Comparison of ENCODE assay signal across 8 mouse cellular contexts in genomic region chr4:49844828-49845611, GRCm38 (mm10). TPM values are rescaled to one million over a fixed set of nuclear protein-coding genes. Genes with fewer than 3 reads are reported as not detected.
DNase-seq lines count a peak whose midpoint lies in the region; ATAC-seq and TF ChIP-seq lines count a peak whose summit lies in the region.

No protein-coding gene starts in this region.

- H3K4me1 ChIP-seq in kidney, embryonic 16.5 days (ENCODE audit: insufficient read depth, low read length): peaks cover 12% of the 10 kb centered on the region; the same call in 1 of the 2 replicates
- peaks cover 14% of the 10 kb centered on the region for H3K4me1 ChIP-seq in heart, embryonic 15.5 days (replicated peaks)
- H3K4me1 ChIP-seq in neural tube, embryonic 11.5 days (ENCODE audit: control insufficient read depth, insufficient read depth, low read length): 0 out of 2 replicates have a peak, but pooled peaks cover 2% of the 10 kb centered on the region

- 1% methylated on average over 58 of the region's 63 CpGs for WGBS in kidney, embryonic 16.5 days
- under 1% methylated on average over 63 of the region's 63 CpGs for WGBS in heart, embryonic 15.5 days
- WGBS in neural tube, embryonic 11.5 days: under 1% methylated on average over 63 of the region's 63 CpGs

- peak overlapping the region; percentile 57 for H3K4me3 ChIP-seq in kidney, embryonic 16.5 days (ENCODE audit: low read length)
- peak overlapping the region; percentile 59 for H3K4me3 ChIP-seq in heart, embryonic 15.5 days
- H3K4me3 ChIP-seq in left cerebral cortex, adult 2 months: peak overlapping the region; percentile 60
- peak overlapping the region; percentile 55 for H3K4me3 ChIP-seq in neural tube, embryonic 11.5 days (ENCODE audit: low read depth, low read length)

- no peak overlapping the region for H3K27ac ChIP-seq in kidney, embryonic 16.5 days (ENCODE audit: low read length)
- no peak overlapping the region for H3K27ac ChIP-seq in heart, embryonic 15.5 days
- H3K27ac ChIP-seq in left cerebral cortex, adult 2 months: peak overlapping the region; percentile 74
- no peak overlapping the region for H3K27ac ChIP-seq in neural tube, embryonic 11.5 days (ENCODE audit: low read depth, low read length)

- TF ChIP-seq CTCF in left cerebral cortex, adult 2 months (IDR thresholded peaks at IDR 0.05): no peak; the same call in 1 of the 2 replicates

- H3K27me3 ChIP-seq in kidney, embryonic 16.5 days (ENCODE audit: insufficient read depth, low read length): peaks cover 35% of the 10 kb centered on the region
- H3K27me3 ChIP-seq in heart, embryonic 15.5 days: peaks cover 41% of the 10 kb centered on the region
- H3K27me3 ChIP-seq in neural tube, embryonic 11.5 days (ENCODE audit: control insufficient read depth, insufficient read depth, low read length): peaks cover 31% of the 10 kb centered on the region

- peak overlapping the region; percentile 50; the same call in 1 of the 2 replicates for H3K9ac ChIP-seq in kidney, embryonic 16.5 days (replicated peaks; ENCODE audit: low read length)
- 0 out of 2 replicates have a peak overlapping the region, but pooled peaks have one; percentile 31 for H3K9ac ChIP-seq in heart, embryonic 15.5 days
- peak overlapping the region; percentile 54 for H3K9ac ChIP-seq in neural tube, embryonic 11.5 days (ENCODE audit: low read length)

- H3K9me3 ChIP-seq in kidney, embryonic 16.5 days (ENCODE audit: low read length): no peaks in the 10 kb centered on the region
- H3K9me3 ChIP-seq in heart, embryonic 15.5 days (replicated peaks): no peaks in the 10 kb centered on the region
- H3K9me3 ChIP-seq in neural tube, embryonic 11.5 days (ENCODE audit: control insufficient read depth, low read length): no peaks in the 10 kb centered on the region

- DNase-seq in kidney, adult 18-20 months: no peak
- DNase-seq in embryo, embryonic 10.5 days (ENCODE audit: low spot score): peak; percentile 33
- peak in 1 of 2 experiments; percentile 39 for DNase-seq in left cerebral cortex, adult 2 months (ENCODE audit: extremely low spot score in 1 of 2, low spot score in 2 of 2)
- DNase-seq in neural tube, embryonic 11.5 days (ENCODE audit: low spot score): peak; percentile 48
- DNase-seq in adrenal gland, postnatal 36 days: no peak

- no peaks in the 10 kb centered on the region for H3K36me3 ChIP-seq in kidney, embryonic 16.5 days (ENCODE audit: insufficient read depth, low read length)
- no peaks in the 10 kb centered on the region for H3K36me3 ChIP-seq in heart, embryonic 15.5 days
- no peaks in the 10 kb centered on the region for H3K36me3 ChIP-seq in neural tube, embryonic 11.5 days (ENCODE audit: control insufficient read depth, insufficient read depth, low read length)

- peak; percentile 67 for ATAC-seq in kidney, embryonic 16.5 days (ENCODE audit: low FRiP score, low TSS enrichment)
- ATAC-seq in heart, embryonic 15.5 days (replicated peaks; ENCODE audit: insufficient number of reproducible peaks, insufficient read depth, low FRiP score, low read depth): 0 out of 2 replicates have a peak, but pooled peaks have one; percentile 9
- ATAC-seq in neural tube, embryonic 11.5 days (ENCODE audit: insufficient read depth, low FRiP score, low TSS enrichment): peak; percentile 54
- no peak for ATAC-seq in activated CD4-positive, CD25-positive, alpha-beta regulatory T cell, adult 4 months

- H3K4me2 ChIP-seq in kidney, embryonic 16.5 days (replicated peaks; ENCODE audit: low read depth, low read length): peak overlapping the region; percentile 93
- peak overlapping the region; percentile 89 for H3K4me2 ChIP-seq in heart, embryonic 15.5 days
- peak overlapping the region; percentile 96 for H3K4me2 ChIP-seq in neural tube, embryonic 11.5 days (ENCODE audit: low read depth)

- intact Hi-C loops in left cerebral cortex, adult 2 months (cut with DNase I): loop anchor here (2.0 to 5.0 kb wide), 4 partner anchors 67 to 827 kb away; no protein-coding TSS in a partner anchor

RNA-seq across cellular contexts. Expression of gene Grin3a, which starts 0.5 kb away (rescaled TPM):
- polyA plus RNA-seq in kidney, embryonic 16.5 days (2015; fragmentation: Nextera tagmentation; extraction: Ambion mirVana): 0.64 and 0.86 TPM in 2 replicates
- polyA plus RNA-seq in heart, embryonic 15.5 days (2015; fragmentation: Nextera tagmentation; extraction: Ambion mirVana): 0.47 and 0.87 TPM in 2 replicates
- 10 to 100 TPM; 30.0 to 32.8 TPM for total RNA-seq in left cerebral cortex, adult 2 months (2021)
- 2.6 and 2.7 TPM in 2 replicates for polyA plus RNA-seq in neural tube, embryonic 11.5 days (2014; fragmentation: Nextera tagmentation; extraction: Ambion mirVana)
- not detected for polyA plus RNA-seq in activated CD4-positive, CD25-positive, alpha-beta regulatory T cell, adult 4 months (2017; shearing (Covaris generic))
- total RNA-seq in adrenal gland, postnatal 36 days (2021): under 1 TPM; 0.13 to 0.20 TPM

Comparison
In these comparisons a context has a peak if more than half of its experiments do, and no peak if none do; other contexts are left out.
1. DNase-seq: peak in embryo, embryonic 10.5 days (single experiment) and neural tube, embryonic 11.5 days (single experiment); none in kidney, adult 18-20 months (single experiment) and adrenal gland, postnatal 36 days (0 of 2).
2. Peak in every context shown above with its lines, with median percentiles within 50 percentile points of each other: H3K4me2 ChIP-seq, H3K4me3 ChIP-seq and H3K9ac ChIP-seq.